Mouse (Mus musculus) brain, embryonic 14.5 days (tissue): ENCODE data around the gene Osgepl1.
"Not testable (repeated sequence)": the region's sequence is repeated elsewhere in the genome, so short reads cannot be mapped to it uniquely, and the experiment has no call there.

Source experiments
- CTCF ChIP-seq: fragments of 200-500 bp; IDR thresholded peaks from 2 replicates; pipeline ENCODE4 v1.5.1; 2012; ENCODE audit warnings: inconsistent platforms, mild to moderate bottlenecking, moderate library complexity, borderline replicate concordance; ENCODE audit not compliant: insufficient read depth, insufficient read length; ENCODE audit errors: extremely low read depth
- POLR2A ChIP-seq: fragments of 200-500 bp; IDR thresholded peaks from 2 replicates; pipeline ENCODE4 v1.6.1; 2012; ENCODE audit warnings: mild to moderate bottlenecking, inconsistent platforms, borderline replicate concordance; ENCODE audit not compliant: poor library complexity, insufficient read depth, insufficient read length, severe bottlenecking; ENCODE audit errors: extremely low read depth

- TF ChIP-seq CTCF, POLR2A: not testable (repeated sequence)
These were observed 20.1 kb downstream of the Osgepl1 start for GRCm38 (mm10) chr1:53333527-53333926.
